ENCODE assay signal across 9 mouse cellular contexts in the genomic region with DNA sequence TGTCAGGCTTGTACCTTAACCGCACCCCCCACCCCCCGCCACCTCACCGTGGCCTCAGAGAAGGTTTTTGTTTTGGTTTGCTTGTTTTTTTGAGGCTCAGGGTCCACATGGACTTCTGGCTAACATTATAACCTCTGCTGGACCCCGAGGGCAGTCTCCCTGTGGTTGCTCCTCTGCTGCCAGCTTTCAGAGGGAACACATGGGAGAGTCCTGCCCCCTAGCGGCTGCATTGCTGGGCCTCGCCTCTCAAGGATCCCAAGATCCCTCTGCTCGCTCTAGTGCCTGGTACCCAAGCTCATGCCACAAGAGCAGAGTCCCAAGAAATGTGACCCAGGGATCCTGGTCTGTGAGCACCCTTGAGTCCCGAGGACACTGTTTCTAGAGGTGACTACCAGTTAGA. TPM values are rescaled to one million over a fixed set of nuclear protein-coding genes. Genes with fewer than 3 reads are reported as not detected.
A peak's percentile ranks its signal among the peaks of the same experiment; 100 is the strongest.
DNase-seq lines count a peak whose midpoint lies in the region; ATAC-seq lines count a peak whose summit lies in the region.
"Had no signal": no experiment of that assay in that cellular context is flagged by ENCODE, and none has a peak within 500 bp of the region (broad histone marks: within the 10 kb centered on the region; RNA-seq: fewer than 3 reads in every experiment).

No protein-coding gene starts in this region.

- no peak overlapping the region for H3K4me2 ChIP-seq in hindbrain, embryonic 11.5 days (replicated peaks; ENCODE audit: low read depth, low read length)
- no peak overlapping the region for H3K4me2 ChIP-seq in hindbrain, embryonic 13.5 days
- H3K4me2 ChIP-seq in forebrain, embryonic 15.5 days (replicated peaks), result no peak overlapping the region
- H3K4me2 ChIP-seq in neural tube, embryonic 11.5 days (ENCODE audit: low read depth), result no peak overlapping the region

- H3K36me3 ChIP-seq in hindbrain, embryonic 11.5 days (ENCODE audit: control insufficient read depth, insufficient read depth, low read length), result no peaks in the 10 kb centered on the region
- H3K36me3 ChIP-seq in hindbrain, embryonic 13.5 days, result no peaks in the 10 kb centered on the region
- H3K36me3 ChIP-seq in forebrain, embryonic 15.5 days, result no peaks in the 10 kb centered on the region
- no peaks in the 10 kb centered on the region for H3K36me3 ChIP-seq in neural tube, embryonic 11.5 days (ENCODE audit: control insufficient read depth, insufficient read depth, low read length)

- intact Hi-C loops in left cerebral cortex, postnatal 25 days (cut with DNase I), result no loop called here

- H3K9me3 ChIP-seq in hindbrain, embryonic 11.5 days (ENCODE audit: control insufficient read depth, low read length), result no peaks in the 10 kb centered on the region
- no peaks in the 10 kb centered on the region for H3K9me3 ChIP-seq in hindbrain, embryonic 13.5 days
- no peaks in the 10 kb centered on the region for H3K9me3 ChIP-seq in forebrain, embryonic 15.5 days
- no peaks in the 10 kb centered on the region for H3K9me3 ChIP-seq in neural tube, embryonic 11.5 days (ENCODE audit: control insufficient read depth, low read length)

- DNase-seq in hindbrain, embryonic 11.5 days (ENCODE audit: low spot score), result peak; percentile 81
- peak; percentile 77 for DNase-seq in adrenal gland, postnatal 10 days
- peak; percentile 30 to 35 for DNase-seq in left cerebral cortex, postnatal 25 days (ENCODE audit: low spot score in 2 of 2)
- DNase-seq in neural tube, embryonic 11.5 days (ENCODE audit: low spot score), result peak; percentile 75
- DNase-seq in ovary, adult 18-20 months (ENCODE audit: low spot score), result no peak

- H3K4me3 ChIP-seq in hindbrain, embryonic 11.5 days (ENCODE audit: low read depth, low read length), result no peak overlapping the region
- no peak overlapping the region for H3K4me3 ChIP-seq in hindbrain, embryonic 13.5 days
- no peak overlapping the region for H3K4me3 ChIP-seq in forebrain, embryonic 15.5 days
- H3K4me3 ChIP-seq in neural tube, embryonic 11.5 days (ENCODE audit: low read depth, low read length), result no peak overlapping the region

- no peak overlapping the region for H3K9ac ChIP-seq in hindbrain, embryonic 11.5 days (ENCODE audit: low read depth, low read length)
- H3K9ac ChIP-seq in hindbrain, embryonic 13.5 days, result no peak overlapping the region
- no peak overlapping the region for H3K9ac ChIP-seq in forebrain, embryonic 15.5 days (replicated peaks)
- H3K9ac ChIP-seq in neural tube, embryonic 11.5 days (ENCODE audit: low read length), result no peak overlapping the region

- 36% methylated on average over 8 of the region's 8 CpGs for WGBS in hindbrain, embryonic 11.5 days
- 33% methylated on average over 8 of the region's 8 CpGs for WGBS in hindbrain, embryonic 13.5 days
- WGBS in forebrain, embryonic 15.5 days, result 37% methylated on average over 8 of the region's 8 CpGs
- WGBS in neural tube, embryonic 11.5 days, result 36% methylated on average over 8 of the region's 8 CpGs

- no peaks in the 10 kb centered on the region for H3K4me1 ChIP-seq in hindbrain, embryonic 11.5 days (replicated peaks; ENCODE audit: control insufficient read depth, insufficient read depth, low read length)
- peaks cover 26% of the 10 kb centered on the region for H3K4me1 ChIP-seq in hindbrain, embryonic 13.5 days (replicated peaks)
- peaks cover 5% of the 10 kb centered on the region; the same call in 1 of the 2 replicates for H3K4me1 ChIP-seq in forebrain, embryonic 15.5 days
- no peaks in the 10 kb centered on the region for H3K4me1 ChIP-seq in neural tube, embryonic 11.5 days (ENCODE audit: control insufficient read depth, insufficient read depth, low read length)

- no peaks in the 10 kb centered on the region for H3K27me3 ChIP-seq in hindbrain, embryonic 11.5 days (ENCODE audit: control insufficient read depth, insufficient read depth, low read length)
- no peaks in the 10 kb centered on the region for H3K27me3 ChIP-seq in hindbrain, embryonic 13.5 days
- no peaks in the 10 kb centered on the region for H3K27me3 ChIP-seq in forebrain, embryonic 15.5 days
- no peaks in the 10 kb centered on the region for H3K27me3 ChIP-seq in neural tube, embryonic 11.5 days (ENCODE audit: control insufficient read depth, insufficient read depth, low read length)

- no peak overlapping the region for H3K27ac ChIP-seq in hindbrain, embryonic 11.5 days (ENCODE audit: low read depth, low read length)
- no peak overlapping the region for H3K27ac ChIP-seq in hindbrain, embryonic 13.5 days
- H3K27ac ChIP-seq in forebrain, embryonic 15.5 days (replicated peaks), result no peak overlapping the region
- H3K27ac ChIP-seq in neural tube, embryonic 11.5 days (ENCODE audit: low read depth, low read length), result no peak overlapping the region
- H3K27ac ChIP-seq: macrophage had no signal

- no peak for ATAC-seq in hindbrain, embryonic 11.5 days (ENCODE audit: low FRiP score)
- no peak for ATAC-seq in hindbrain, embryonic 13.5 days (ENCODE audit: low FRiP score)
- peak; percentile 54 for ATAC-seq in CD4-positive, CD25-positive, alpha-beta regulatory T cell, adult 4 months
- ATAC-seq in forebrain, embryonic 15.5 days (replicated peaks), result 0 out of 2 replicates have a peak, but pooled peaks have one; percentile 13
- ATAC-seq in neural tube, embryonic 11.5 days (ENCODE audit: insufficient read depth, low FRiP score, low TSS enrichment), result no peak

RNA-seq across cellular contexts. Expression of a gene that starts 15.0 kb away (rescaled TPM):
- 20.2 and 21.2 TPM in 2 replicates for polyA plus RNA-seq in hindbrain, embryonic 11.5 days (2014; fragmentation: Nextera tagmentation; extraction: Ambion mirVana)
- polyA plus RNA-seq in hindbrain, embryonic 13.5 days (2015; fragmentation: Nextera tagmentation; extraction: Ambion mirVana), result 17.6 and 19.1 TPM in 2 replicates
- 10 to 100 TPM; 10.8 to 12.6 TPM for polyA plus RNA-seq in CD4-positive, CD25-positive, alpha-beta regulatory T cell, adult 4 months (2017; shearing (Covaris generic))
- total RNA-seq in adrenal gland, postnatal 10 days (2021), result 10 to 100 TPM; 24.9 to 25.5 TPM
- 21.0 and 23.2 TPM in 2 replicates for polyA plus RNA-seq in forebrain, embryonic 15.5 days (2015; fragmentation: Nextera tagmentation; extraction: Ambion mirVana)
- 10 to 100 TPM; 33.1 to 34.9 TPM for total RNA-seq in left cerebral cortex, postnatal 25 days (2021)
- polyA plus RNA-seq in neural tube, embryonic 11.5 days (2014; fragmentation: Nextera tagmentation; extraction: Ambion mirVana), result 19.3 and 19.5 TPM in 2 replicates

RNA-seq across cellular contexts. Expression of a gene that starts 45.5 kb away (rescaled TPM):
- polyA plus RNA-seq in hindbrain, embryonic 11.5 days (2014; fragmentation: Nextera tagmentation; extraction: Ambion mirVana), result 13.2 and 13.6 TPM in 2 replicates
- 9.5 and 10.4 TPM in 2 replicates for polyA plus RNA-seq in hindbrain, embryonic 13.5 days (2015; fragmentation: Nextera tagmentation; extraction: Ambion mirVana)
- polyA plus RNA-seq in CD4-positive, CD25-positive, alpha-beta regulatory T cell, adult 4 months (2017; shearing (Covaris generic)), result 10 to 100 TPM; 12.8 to 20.0 TPM
- 10 to 100 TPM; 21.2 to 24.2 TPM for total RNA-seq in adrenal gland, postnatal 10 days (2021)
- 8.0 and 9.9 TPM in 2 replicates for polyA plus RNA-seq in forebrain, embryonic 15.5 days (2015; fragmentation: Nextera tagmentation; extraction: Ambion mirVana)
- total RNA-seq in left cerebral cortex, postnatal 25 days (2021), result 10 to 100 TPM; 11.4 to 12.4 TPM
- 11.6 and 11.7 TPM in 2 replicates for polyA plus RNA-seq in neural tube, embryonic 11.5 days (2014; fragmentation: Nextera tagmentation; extraction: Ambion mirVana)

Comparison
In these comparisons a context has a peak if more than half of its experiments do, and no peak if none do; other contexts are left out.
1. ATAC-seq: peak in CD4-positive, CD25-positive, alpha-beta regulatory T cell, adult 4 months (single experiment) and forebrain, embryonic 15.5 days (single experiment); none in hindbrain, embryonic 11.5 days (single experiment), hindbrain, embryonic 13.5 days (single experiment) and neural tube, embryonic 11.5 days (single experiment).